Mouse (Mus musculus): Measurements from ENCODE around the gene Olfr139. TPM values are rescaled to one million over a fixed set of nuclear protein-coding genes. Genes with fewer than 3 reads are reported as not detected.

The Olfr139 gene
- not detected in 2 replicates for total RNA-seq (2021)
- long read RNA-seq, result 0 reads

GRCm38 (mm10) chr11:74056451-74056850 lies at the start of gene Olfr139, which contains the start of gene Olfr399:
Gene Olfr139 (minus strand): TSS chr11:74056551.
Gene Olfr399 (minus strand): TSS chr11:74056615.
- no peak for DNase-seq

GRCm38 (mm10) chr11:74105066-74105465 lies 48.7 kb upstream of the Olfr139 start:
- DNase-seq, result no peak

- DNase-seq, result no peak
These were observed 45.2 kb upstream of the Olfr139 start for GRCm38 (mm10) chr11:74101507-74101906.

GRCm38 (mm10) chr11:74100724-74101123 lies 44.4 kb upstream of the Olfr139 start:
- DNase-seq, result no peak

- no peak for DNase-seq
These were observed 13.3 kb upstream of the Olfr139 start, which contains the start of gene Zfp616 for GRCm38 (mm10) chr11:74069655-74070054. Gene Zfp616 (plus strand): TSS chr11:74069955.

GRCm38 (mm10) chr11:74051347-74051746 lies 5.0 kb downstream of the Olfr139 start:
- DNase-seq, result no peak

Other genes with a start within 250 kb of the Olfr139 start
- not detected in 2 replicates for gene Olfr392, start 239.5 kb downstream of the Olfr139 start, total RNA-seq (2021)
- gene Olfr393, start 205.1 kb downstream of the Olfr139 start, total RNA-seq (2021), result not detected in 2 replicates
- gene Olfr394, start 165.8 kb downstream of the Olfr139 start, total RNA-seq (2021), result not detected in 2 replicates
- gene Olfr395, start 147.3 kb downstream of the Olfr139 start, total RNA-seq (2021), result not detected in 2 replicates
- gene Olfr23, start 119.9 kb downstream of the Olfr139 start, total RNA-seq (2021), result not detected in 2 replicates
- not detected in 2 replicates for gene Olfr397, start 95.7 kb downstream of the Olfr139 start, total RNA-seq (2021)
- not detected in 2 replicates for gene Olfr398, start 66.1 kb downstream of the Olfr139 start, total RNA-seq (2021)
- not detected in 2 replicates for gene Olfr399, start 64 bp upstream of the Olfr139 start, total RNA-seq (2021)
- not detected in 2 replicates for gene Zfp616, start 13.4 kb upstream of the Olfr139 start, total RNA-seq (2021)
- gene Olfr401, start 57.2 kb upstream of the Olfr139 start, total RNA-seq (2021), result not detected in 2 replicates
- gene Olfr402, start 97.0 kb upstream of the Olfr139 start, total RNA-seq (2021), result not detected in 2 replicates
- not detected in 2 replicates for gene Olfr403, start 129.7 kb upstream of the Olfr139 start, total RNA-seq (2021)
- not detected in 2 replicates for gene Olfr43, start 154.8 kb upstream of the Olfr139 start, total RNA-seq (2021)
- gene Olfr406, start 203.3 kb upstream of the Olfr139 start, total RNA-seq (2021), result not detected in 2 replicates
- not detected in 2 replicates for gene Olfr59, start 227.2 kb upstream of the Olfr139 start, total RNA-seq (2021)